11 mouse cellular contexts compared by ENCODE assay signal in the genomic region with DNA sequence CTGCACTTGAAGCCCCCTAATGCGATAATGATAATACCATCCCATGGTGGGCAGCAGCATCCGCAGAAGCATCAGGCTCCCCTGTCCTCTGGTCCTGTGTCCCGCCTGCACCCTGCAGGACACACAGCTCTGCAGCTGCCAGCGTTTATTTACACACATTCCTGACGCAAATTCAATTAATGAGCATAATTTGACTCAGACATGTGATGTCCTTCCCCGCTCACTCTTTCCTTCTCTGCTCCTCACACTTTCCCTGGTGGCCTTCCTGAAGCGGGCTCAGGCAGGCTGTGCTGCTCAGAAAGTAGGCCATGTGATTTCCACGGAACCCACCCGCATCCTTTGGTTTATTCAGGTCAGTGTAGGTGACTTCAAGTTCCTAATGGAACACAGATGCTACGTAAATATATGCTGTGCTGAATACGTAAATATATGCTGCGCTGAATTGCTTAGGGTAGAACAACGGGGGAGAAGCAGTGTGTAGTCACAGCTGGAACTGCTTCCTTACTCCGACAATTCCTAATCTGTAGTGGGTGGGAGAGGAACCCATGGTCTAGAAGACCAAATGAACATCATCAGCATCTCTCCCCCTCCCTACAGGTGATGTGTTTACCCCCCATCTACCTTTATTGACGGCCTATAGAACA.
DNase-seq lines count a peak whose midpoint lies in the region; ATAC-seq lines count a peak whose summit lies in the region.
"Had no signal": no experiment of that assay in that cellular context is flagged by ENCODE, and none has a peak within 500 bp of the region (broad histone marks: within the 10 kb centered on the region; RNA-seq: fewer than 3 reads in every experiment).

No protein-coding gene starts in this region.

- ATAC-seq in forebrain, embryonic 15.5 days (replicated peaks): 0 out of 2 replicates have a peak, but pooled peaks have one; percentile 26
- ATAC-seq in forebrain, embryonic 13.5 days: no peak
- ATAC-seq in intestine, embryonic 14.5 days (replicated peaks; ENCODE audit: low FRiP score, low TSS enrichment, low read depth): peak; percentile 19; the same call in 1 of the 2 replicates
- peak; percentile 54; the same call in 1 of the 2 replicates for ATAC-seq in limb, embryonic 13.5 days (ENCODE audit: low FRiP score, low read depth)
- ATAC-seq in inflammation-experienced regulatory T-cells, adult 6 months: no peak
- no peak for ATAC-seq in CD4-positive, CD25-positive, alpha-beta regulatory T cell, adult 4 months

- peak; percentile 21 for DNase-seq in brain, adult 2 months (ENCODE audit: low read depth, low spot score)
- no peak for DNase-seq in intestine, embryonic 14.5 days (ENCODE audit: low spot score)
- no peak for DNase-seq in urinary bladder, postnatal 14 days (ENCODE audit: low spot score)
- DNase-seq: heart, postnatal 4 days; lung, adult 2 months; thymus, postnatal 25 days had no signal

- no peak overlapping the region for H3K4me2 ChIP-seq in forebrain, embryonic 15.5 days (replicated peaks)
- no peak overlapping the region for H3K4me2 ChIP-seq in forebrain, embryonic 13.5 days
- 0 out of 2 replicates have a peak overlapping the region, but pooled peaks have one; percentile 13 for H3K4me2 ChIP-seq in intestine, embryonic 14.5 days (ENCODE audit: low read length)
- peak overlapping the region; percentile 48 for H3K4me2 ChIP-seq in limb, embryonic 13.5 days (replicated peaks)

- no peaks in the 10 kb centered on the region for H3K36me3 ChIP-seq in forebrain, embryonic 15.5 days
- H3K36me3 ChIP-seq in forebrain, embryonic 13.5 days (ENCODE audit: poor library complexity, severe bottlenecking): no peaks in the 10 kb centered on the region
- H3K36me3 ChIP-seq in intestine, embryonic 14.5 days (ENCODE audit: control insufficient read depth, insufficient read depth, low read length): no peaks in the 10 kb centered on the region
- no peaks in the 10 kb centered on the region for H3K36me3 ChIP-seq in limb, embryonic 13.5 days

- 69% methylated on average over 15 of the region's 15 CpGs for WGBS in forebrain, embryonic 15.5 days
- 74% methylated on average over 15 of the region's 15 CpGs for WGBS in forebrain, embryonic 13.5 days
- WGBS in intestine, embryonic 14.5 days: 57% methylated on average over 15 of the region's 15 CpGs
- WGBS in limb, embryonic 13.5 days: 25% methylated on average over 15 of the region's 15 CpGs

- H3K27ac ChIP-seq in forebrain, embryonic 15.5 days (replicated peaks): no peak overlapping the region
- no peak overlapping the region for H3K27ac ChIP-seq in forebrain, embryonic 13.5 days
- H3K27ac ChIP-seq in intestine, embryonic 14.5 days (ENCODE audit: low read depth): peak overlapping the region; percentile 43; the same call in 1 of the 2 replicates
- H3K27ac ChIP-seq in limb, embryonic 13.5 days: peak overlapping the region; percentile 52; the same call in 1 of the 2 replicates

- no peaks in the 10 kb centered on the region for H3K27me3 ChIP-seq in forebrain, embryonic 15.5 days
- peaks cover 8% of the 10 kb centered on the region; the same call in 1 of the 2 replicates for H3K27me3 ChIP-seq in forebrain, embryonic 13.5 days
- no peaks in the 10 kb centered on the region for H3K27me3 ChIP-seq in intestine, embryonic 14.5 days (replicated peaks; ENCODE audit: control insufficient read depth, insufficient read depth, low read length)
- peaks cover 26% of the 10 kb centered on the region for H3K27me3 ChIP-seq in limb, embryonic 13.5 days

- H3K9me3 ChIP-seq in forebrain, embryonic 15.5 days: no peaks in the 10 kb centered on the region
- no peaks in the 10 kb centered on the region for H3K9me3 ChIP-seq in forebrain, embryonic 13.5 days (replicated peaks)
- H3K9me3 ChIP-seq in intestine, embryonic 14.5 days (ENCODE audit: control insufficient read depth, low read length): no peaks in the 10 kb centered on the region
- H3K9me3 ChIP-seq in limb, embryonic 13.5 days: no peaks in the 10 kb centered on the region

- H3K4me3 ChIP-seq in forebrain, embryonic 15.5 days: no peak overlapping the region
- H3K4me3 ChIP-seq in forebrain, embryonic 13.5 days: no peak overlapping the region
- no peak overlapping the region for H3K4me3 ChIP-seq in intestine, embryonic 14.5 days (ENCODE audit: low read depth, low read length)
- peak overlapping the region; percentile 7; the same call in 1 of the 2 replicates for H3K4me3 ChIP-seq in limb, embryonic 13.5 days

- H3K9ac ChIP-seq in forebrain, embryonic 15.5 days (replicated peaks): no peak overlapping the region; the same call in 1 of the 2 replicates
- no peak overlapping the region for H3K9ac ChIP-seq in forebrain, embryonic 13.5 days
- no peak overlapping the region for H3K9ac ChIP-seq in intestine, embryonic 14.5 days (ENCODE audit: low read length)
- H3K9ac ChIP-seq in limb, embryonic 13.5 days: no peak overlapping the region

- H3K4me1 ChIP-seq in forebrain, embryonic 15.5 days: peaks cover 7% of the 10 kb centered on the region; the same call in 1 of the 2 replicates
- H3K4me1 ChIP-seq in forebrain, embryonic 13.5 days: peaks cover 13% of the 10 kb centered on the region
- peaks cover 16% of the 10 kb centered on the region for H3K4me1 ChIP-seq in intestine, embryonic 14.5 days (replicated peaks; ENCODE audit: control insufficient read depth, insufficient read depth, low read length)
- H3K4me1 ChIP-seq in limb, embryonic 13.5 days: peaks cover 45% of the 10 kb centered on the region

Comparison
In these comparisons a context has a peak if more than half of its experiments do, and no peak if none do; other contexts are left out.
1. ATAC-seq: peak in forebrain, embryonic 15.5 days (single experiment), intestine, embryonic 14.5 days (single experiment) and limb, embryonic 13.5 days (single experiment); none in forebrain, embryonic 13.5 days (single experiment), inflammation-experienced regulatory T-cells, adult 6 months (single experiment) and CD4-positive, CD25-positive, alpha-beta regulatory T cell, adult 4 months (single experiment).
2. H3K27ac ChIP-seq: peak in intestine, embryonic 14.5 days (single experiment) and limb, embryonic 13.5 days (single experiment); none in forebrain, embryonic 15.5 days (single experiment) and forebrain, embryonic 13.5 days (single experiment).
3. H3K4me2 ChIP-seq: peak in intestine, embryonic 14.5 days (single experiment) and limb, embryonic 13.5 days (single experiment); none in forebrain, embryonic 15.5 days (single experiment) and forebrain, embryonic 13.5 days (single experiment).